Mouse (Mus musculus) limb, embryonic 14.5 days (tissue): ENCODE results near the gene Unc93a. TPM values are rescaled to one million over a fixed set of nuclear protein-coding genes. Genes with fewer than 3 reads are reported as not detected.
"Not testable (repeated sequence)": the region's sequence is repeated elsewhere in the genome, so short reads cannot be mapped to it uniquely, and the experiment has no call there.

Experiments
- ATAC-seq: fragments of 200-750 bp; cut with Nextera tagmentation; 2 replicates; pipeline ENCODE4 v1.8.0; 2017; ENCODE audit warnings: low read depth, moderate number of reproducible peaks, moderate TSS enrichment; ENCODE audit not compliant: low FRiP score
- DNase-seq: peaks from one replicate; pipeline ENCODE4 v3.0.0-alpha.2; 2015; ENCODE audit warnings: low spot score
- H3K27ac ChIP-seq: fragments of 300-500 bp; sonication (generic); replicated peaks from 2 replicates; pipeline ENCODE4 v1.5.1; 2014; ENCODE audit warnings: low read depth, mild to moderate bottlenecking, low read length, moderate library complexity, mixed read lengths
- H3K27me3 ChIP-seq: fragments of 300-500 bp; sonication (generic); 2 replicates; pipeline ENCODE4 v1.6.1; 2014; ENCODE audit warnings: low read length, mixed read lengths; ENCODE audit not compliant: control insufficient read depth, insufficient read depth
- H3K36me3 ChIP-seq: fragments of 300-500 bp; sonication (generic); 2 replicates; pipeline ENCODE4 v1.6.1; 2014; ENCODE audit warnings: mild to moderate bottlenecking, low read length, moderate library complexity, mixed read lengths; ENCODE audit not compliant: control insufficient read depth, insufficient read depth
- H3K4me1 ChIP-seq: fragments of 300-500 bp; sonication (generic); 2 replicates; pipeline ENCODE4 v1.6.1; 2014; ENCODE audit warnings: antibody characterized with exemption, low read length, mixed read lengths; ENCODE audit not compliant: control insufficient read depth, insufficient read depth
- H3K4me2 ChIP-seq: fragments of 300-500 bp; sonication (generic); replicated peaks from 2 replicates; pipeline ENCODE4 v1.6.1; 2014; ENCODE audit warnings: low read depth, mild to moderate bottlenecking, low read length, moderate library complexity; ENCODE audit not compliant: severe bottlenecking
- H3K4me3 ChIP-seq: fragments of 300-500 bp; sonication (generic); replicated peaks from 2 replicates; pipeline ENCODE4 v1.5.1; 2014; ENCODE audit warnings: low read length
- H3K9ac ChIP-seq: fragments of 300-500 bp; sonication (generic); 2 replicates; pipeline ENCODE4 v1.6.1; 2014; ENCODE audit warnings: mild to moderate bottlenecking, low read depth, low read length, moderate library complexity; ENCODE audit not compliant: severe bottlenecking
- H3K9me3 ChIP-seq: fragments of 300-500 bp; sonication (generic); 2 replicates; pipeline ENCODE4 v1.6.1; 2016; ENCODE audit warnings: low read length; ENCODE audit not compliant: control insufficient read depth
- WGBS: fragments of 180-500 bp; shearing (Covaris S2); extraction: QIAGEN DNeasy Blood & Tissue Kit; methylation state at CpG from one replicate; pipeline ENCODE4 v1.1.7; 2014; 5-methylcytosine and 5-hydroxymethylcytosine counted together
- polyA plus RNA-seq, 2 experiments: library from polyadenylated mRNA; depleted of rRNA in 1 of 2; stranded (reverse) in 1 of 2; unstranded in 1 of 2; fragments of >200 nt; fragmentation: Nextera tagmentation in 1 of 2; extraction: Ambion mirVana in 1 of 2; gene quantifications; 2 replicates each; pipeline versions ENCODE4 v1.2.1 to v1.2.3; 2012 to 2014

Unc93a gene
- polyA plus RNA-seq, 2 experiments, result 0.10 to 0.21 TPM

GRCm38 (mm10) chr17:13060804-13061203 lies 70.8 kb downstream of the Unc93a start, which contains the start of gene Tcp10b:
TSS of gene Tcp10b (plus strand) at chr17:13061104.
- H3K4me1 ChIP-seq, H3K27ac ChIP-seq, DNase-seq, ATAC-seq, H3K27me3 ChIP-seq, H3K9me3 ChIP-seq, H3K9ac ChIP-seq, H3K36me3 ChIP-seq, H3K4me3 ChIP-seq, H3K4me2 ChIP-seq: not testable (repeated sequence)
- WGBS, result 94% methylated on average over 4 of the region's 4 CpGs

Other genes starting within 250 kb of the Unc93a start
- gene Pnldc1, start 221.6 kb downstream of the Unc93a start, polyA plus RNA-seq (2012; rRNA removed), result 5.1 and 5.3 TPM in 2 replicates
- gene Pnldc1, start 221.6 kb downstream of the Unc93a start, polyA plus RNA-seq (2014; fragmentation: Nextera tagmentation; extraction: Ambion mirVana), result 2.4 and 3.4 TPM in 2 replicates
- gene Tcp1, start 216.1 kb downstream of the Unc93a start, polyA plus RNA-seq (2012; rRNA removed), result 184 and 212 TPM in 2 replicates
- 386 and 395 TPM in 2 replicates for gene Tcp1, start 216.1 kb downstream of the Unc93a start, polyA plus RNA-seq (2014; fragmentation: Nextera tagmentation; extraction: Ambion mirVana)
- gene Mrpl18, start 215.5 kb downstream of the Unc93a start, polyA plus RNA-seq (2012; rRNA removed), result 47.4 and 66.4 TPM in 2 replicates
- gene Mrpl18, start 215.5 kb downstream of the Unc93a start, polyA plus RNA-seq (2014; fragmentation: Nextera tagmentation; extraction: Ambion mirVana), result 127 and 135 TPM in 2 replicates
- gene Acat3, start 191.2 kb downstream of the Unc93a start, polyA plus RNA-seq (2012; rRNA removed), result 0.33 and 0.81 TPM in 2 replicates
- 0.47 and 1.1 TPM in 2 replicates for gene Acat3, start 191.2 kb downstream of the Unc93a start, polyA plus RNA-seq (2014; fragmentation: Nextera tagmentation; extraction: Ambion mirVana)
- gene Acat2, start 171.1 kb downstream of the Unc93a start, polyA plus RNA-seq (2012; rRNA removed), result 62.9 and 67.4 TPM in 2 replicates
- 110 and 119 TPM in 2 replicates for gene Acat2, start 171.1 kb downstream of the Unc93a start, polyA plus RNA-seq (2014; fragmentation: Nextera tagmentation; extraction: Ambion mirVana)
- 61.7 and 86.1 TPM in 2 replicates for gene Wtap, start 137.6 kb downstream of the Unc93a start, polyA plus RNA-seq (2012; rRNA removed)
- 135 and 141 TPM in 2 replicates for gene Wtap, start 137.6 kb downstream of the Unc93a start, polyA plus RNA-seq (2014; fragmentation: Nextera tagmentation; extraction: Ambion mirVana)
- 98.2 and 118 TPM in 2 replicates for gene Sod2, start 125.0 kb downstream of the Unc93a start, polyA plus RNA-seq (2012; rRNA removed)
- 103 and 116 TPM in 2 replicates for gene Sod2, start 125.0 kb downstream of the Unc93a start, polyA plus RNA-seq (2014; fragmentation: Nextera tagmentation; extraction: Ambion mirVana)
- 0.06 and 0.09 TPM in 2 replicates for gene Gpr31b, start 79.5 kb downstream of the Unc93a start, polyA plus RNA-seq (2012; rRNA removed)
- 0.18 TPM in 1 of 2 replicates, not detected in the other for gene Gpr31b, start 79.5 kb downstream of the Unc93a start, polyA plus RNA-seq (2014; fragmentation: Nextera tagmentation; extraction: Ambion mirVana)
- 0.33 and 0.74 TPM in 2 replicates for gene Tcp10b, start 70.7 kb downstream of the Unc93a start, polyA plus RNA-seq (2012; rRNA removed)
- gene Tcp10b, start 70.7 kb downstream of the Unc93a start, polyA plus RNA-seq (2014; fragmentation: Nextera tagmentation; extraction: Ambion mirVana), result 0.14 TPM in 2 replicates
- not detected in 2 replicates for gene Smok2a, start 89.4 kb upstream of the Unc93a start, polyA plus RNA-seq (2012; rRNA removed)
- not detected in 2 replicates for gene Smok2a, start 89.4 kb upstream of the Unc93a start, polyA plus RNA-seq (2014; fragmentation: Nextera tagmentation; extraction: Ambion mirVana)
- not detected in 2 replicates for gene Smok2b, start 98.4 kb upstream of the Unc93a start, polyA plus RNA-seq (2012; rRNA removed)
- not detected in 2 replicates for gene Smok2b, start 98.4 kb upstream of the Unc93a start, polyA plus RNA-seq (2014; fragmentation: Nextera tagmentation; extraction: Ambion mirVana)
- gene Tcp10c, start 222.8 kb upstream of the Unc93a start, polyA plus RNA-seq (2012; rRNA removed), result not detected in 2 replicates
- gene Tcp10c, start 222.8 kb upstream of the Unc93a start, polyA plus RNA-seq (2014; fragmentation: Nextera tagmentation; extraction: Ambion mirVana), result not detected in 2 replicates